Mouse (Mus musculus) heart, embryonic 16.5 days (tissue): ENCODE results near the gene Mapkapk5. TPM values are rescaled to one million over a fixed set of nuclear protein-coding genes. Genes with fewer than 3 reads are reported as not detected.
A peak's percentile ranks its signal among the peaks of the same experiment; 100 is the strongest.

Experiments used
- ATAC-seq: fragments of 200-750 bp; cut with Nextera tagmentation; replicated peaks from 2 replicates; pipeline ENCODE4 v1.8.0; 2017; ENCODE audit warnings: moderate number of reproducible peaks; ENCODE audit not compliant: insufficient read depth, low FRiP score; ENCODE audit errors: extremely low read depth
- H3K27ac ChIP-seq: fragments of 300-500 bp; sonication (generic); 2 replicates; pipeline ENCODE4 v1.5.1; 2014; ENCODE audit warnings: mild to moderate bottlenecking, low read length, control low read depth, moderate library complexity
- H3K27me3 ChIP-seq: fragments of 300-500 bp; sonication (generic); 2 replicates; pipeline ENCODE4 v1.6.1; 2014; ENCODE audit warnings: low read length, mixed read lengths; ENCODE audit not compliant: control insufficient read depth, insufficient read depth
- H3K36me3 ChIP-seq: fragments of 300-500 bp; sonication (generic); 2 replicates; pipeline ENCODE4 v1.6.1; 2014; ENCODE audit not compliant: control insufficient read depth, insufficient read depth
- H3K4me1 ChIP-seq: fragments of 300-500 bp; sonication (generic); 2 replicates; pipeline ENCODE4 v1.6.1; 2014; ENCODE audit warnings: low read length, mixed read lengths; ENCODE audit not compliant: control insufficient read depth, insufficient read depth
- H3K4me2 ChIP-seq: fragments of 300-500 bp; sonication (generic); 2 replicates; pipeline ENCODE4 v1.6.1; 2014; ENCODE audit warnings: low read depth, mild to moderate bottlenecking, control low read depth, low read length
- H3K4me3 ChIP-seq: fragments of 300-500 bp; sonication (generic); 2 replicates; pipeline ENCODE4 v1.5.1; 2014; ENCODE audit warnings: mild to moderate bottlenecking, control low read depth, low read length
- H3K9ac ChIP-seq: fragments of 300-500 bp; sonication (generic); 2 replicates; pipeline ENCODE4 v1.6.1; 2014; ENCODE audit warnings: low read length, control low read depth
- H3K9me3 ChIP-seq: fragments of 300-500 bp; sonication (generic); replicated peaks from 2 replicates; pipeline ENCODE4 v1.6.1; 2016; ENCODE audit warnings: low read length; ENCODE audit not compliant: control insufficient read depth
- WGBS: fragments of 180-500 bp; shearing (Covaris S2); extraction: QIAGEN DNeasy Blood & Tissue Kit; methylation state at CpG from one replicate; pipeline ENCODE4 v1.1.7; 2014; 5-methylcytosine and 5-hydroxymethylcytosine counted together
- polyA plus RNA-seq: library from polyadenylated mRNA; unstranded; fragments of >200 nt; fragmentation: Nextera tagmentation; extraction: Ambion mirVana; gene quantifications from 2 replicates; pipeline ENCODE4 v1.2.1, GENCODE M21; 2015

Mapkapk5 gene
- polyA plus RNA-seq, result 36.6 and 39.3 TPM in 2 replicates

DNA sequence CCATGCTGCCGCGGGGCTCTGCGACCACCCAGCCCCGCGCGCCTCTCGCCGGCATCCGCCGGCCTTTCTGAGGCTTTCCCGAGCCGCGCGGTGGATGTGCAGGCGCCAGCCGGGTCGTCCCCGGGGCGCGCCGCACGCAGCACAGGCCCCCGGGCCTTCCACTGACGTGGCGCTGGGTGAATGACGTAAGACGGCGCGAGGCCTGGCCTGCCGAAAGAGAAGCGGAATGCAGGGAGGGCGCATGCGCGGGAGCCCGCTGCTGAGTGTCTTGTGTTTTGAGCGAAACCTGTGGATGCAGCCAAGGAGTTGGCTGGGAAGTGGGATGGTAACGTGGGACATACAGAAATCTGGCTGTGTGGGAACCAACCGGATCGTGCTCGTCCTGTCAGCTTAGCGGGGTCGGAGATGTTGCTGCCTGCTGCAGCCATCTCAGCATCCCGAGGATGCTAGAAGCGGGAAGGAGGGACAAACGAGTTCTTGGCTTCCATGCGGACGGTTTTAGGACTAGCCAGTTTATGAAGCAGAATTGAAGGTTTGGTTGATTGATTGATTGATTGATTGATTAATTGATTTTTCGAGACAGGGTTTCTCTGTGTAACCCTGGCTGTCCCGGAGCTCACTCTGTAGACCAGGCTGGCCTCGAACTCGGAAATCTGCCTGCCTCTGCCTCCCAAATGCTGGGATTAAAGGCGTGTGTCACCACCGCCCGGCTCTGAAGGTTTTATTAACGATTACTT is at the start of gene Mapkapk5:
TSS of gene Mapkapk5 (minus strand) at position 113 of the 737 bp plus-strand sequence.
- Histone ChIP-seq H3K36me3 (no peaks in the 10 kb centered on the region), H3K9me3 (0 out of 2 replicates have a peak, but pooled peaks cover 5% of the 10 kb centered on the region), H3K27ac (peak within 1 kb of the TSS; percentile 93), H3K4me2 (peak within 1 kb of the TSS; percentile 96), H3K4me3 (peak within 1 kb of the TSS; percentile 72), H3K9ac (peak within 1 kb of the TSS; percentile 89), H3K4me1 (peaks cover 19% of the 10 kb centered on the region), H3K27me3 (no peaks in the 10 kb centered on the region)
- 1% methylated on average over 55 of the region's 55 CpGs for WGBS
- ATAC-seq, result peak; percentile 93

GRCm38 (mm10) chr5:121594714-121595313 is 49.1 kb upstream of the Mapkapk5 start:
- H3K4me1 ChIP-seq, result peaks cover 11% of the 10 kb centered on the region
- no peaks in the 10 kb centered on the region for H3K27me3 ChIP-seq
- H3K4me2 ChIP-seq, result no peak overlapping the region
- H3K9ac ChIP-seq, result no peak overlapping the region
- no peaks in the 10 kb centered on the region for H3K9me3 ChIP-seq
- H3K27ac ChIP-seq, result no peak overlapping the region
- 84% methylated on average over 6 of the region's 6 CpGs for WGBS
- ATAC-seq, result no peak
- no peak overlapping the region for H3K4me3 ChIP-seq
- no peaks in the 10 kb centered on the region for H3K36me3 ChIP-seq

DNA sequence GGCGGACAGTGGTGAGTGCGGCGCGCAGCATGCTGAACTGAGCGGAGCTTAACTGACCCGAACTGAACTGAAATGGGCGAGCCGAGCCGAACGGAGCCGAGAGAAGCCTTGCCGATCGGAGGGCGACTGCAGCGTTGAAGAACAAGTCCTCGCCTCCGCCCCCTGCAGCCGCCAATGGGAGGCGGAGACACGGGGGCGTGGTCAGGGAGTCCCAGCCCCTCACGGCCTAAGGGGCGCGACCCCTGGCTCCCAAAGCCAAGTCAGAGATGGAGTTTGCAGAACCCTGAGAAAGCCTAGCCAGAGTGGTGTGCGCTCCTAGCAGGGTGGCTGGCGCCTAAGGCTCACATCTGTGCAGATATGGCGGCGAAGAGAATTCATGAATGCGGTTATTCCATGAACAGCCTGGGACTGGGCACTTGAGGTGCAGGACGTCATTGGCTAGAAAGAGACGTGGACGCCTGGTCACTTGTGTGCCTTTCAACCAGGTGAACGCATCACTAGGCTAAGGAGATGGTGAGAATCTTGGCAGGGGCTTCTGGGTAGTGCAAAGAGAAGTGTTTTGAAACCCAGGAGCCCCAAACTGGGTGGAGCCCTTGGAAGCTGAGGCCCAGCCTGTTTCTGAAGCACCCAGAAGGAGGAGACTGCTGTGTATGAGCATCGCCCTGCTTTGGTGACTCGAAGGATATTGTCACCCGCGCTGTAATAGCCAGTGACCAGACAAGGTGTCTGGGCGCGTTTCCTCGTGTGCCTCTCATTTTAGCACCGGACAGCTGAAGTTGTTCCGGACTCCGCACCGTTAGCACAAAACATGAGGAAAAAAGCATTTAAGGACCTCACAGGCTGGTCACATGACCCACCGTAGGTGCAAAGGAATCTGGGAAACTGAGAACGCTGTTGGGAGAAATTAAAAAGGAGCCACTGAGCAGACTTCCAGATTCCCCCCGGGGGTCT is 48.0 kb upstream of the Mapkapk5 start, which contains the start of gene Aldh2:
TSS of gene Aldh2 (minus strand) at position 374 of the 951 bp plus-strand sequence.
- H3K4me3 ChIP-seq, result peak within 1 kb of the TSS; percentile 84
- H3K4me2 ChIP-seq, result peak within 1 kb of the TSS; percentile 98
- 4% methylated on average over 47 of the region's 47 CpGs for whole genome bisulfite sequencing
- ATAC-seq, result peak; percentile 87
- peak within 1 kb of the TSS; percentile 86 for H3K9ac ChIP-seq
- H3K27me3 ChIP-seq, result no peaks in the 10 kb centered on the region
- H3K27ac ChIP-seq, result peak within 1 kb of the TSS; percentile 40
- no peaks in the 10 kb centered on the region for H3K36me3 ChIP-seq
- H3K4me1 ChIP-seq, result peaks cover 11% of the 10 kb centered on the region
- no peaks in the 10 kb centered on the region for H3K9me3 ChIP-seq

DNA sequence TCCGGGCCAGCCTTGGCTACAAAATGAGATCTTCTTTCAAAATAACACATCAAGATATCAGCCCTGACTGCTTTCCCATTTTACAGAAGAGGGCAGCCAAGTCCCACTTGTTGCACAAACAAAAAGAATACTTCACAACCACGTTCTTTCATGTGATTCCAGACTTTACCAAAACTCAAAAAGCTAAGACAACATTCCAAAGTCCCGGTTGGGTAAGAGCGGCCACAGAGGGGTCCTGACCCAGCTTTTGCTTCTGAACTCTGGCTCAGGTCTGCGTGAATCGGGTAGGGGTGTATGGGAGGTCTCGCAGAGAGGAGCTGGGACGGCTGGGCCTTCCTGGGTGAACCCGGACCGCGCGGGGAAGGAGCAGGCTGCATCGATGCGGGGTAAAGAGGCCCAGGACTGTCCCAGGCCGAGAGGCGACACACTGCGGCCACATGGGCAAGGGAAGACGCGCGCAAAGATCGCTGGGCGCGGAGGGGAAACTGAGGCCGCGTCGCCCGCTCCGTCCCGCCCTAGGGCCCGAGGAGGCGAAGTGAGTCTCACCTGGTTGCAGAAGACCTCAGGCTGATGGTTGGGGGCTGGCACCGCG is 47.2 kb upstream of the Mapkapk5 start:
- WGBS, result 5% methylated on average over 33 of the region's 33 CpGs

GRCm38 (mm10) chr5:121592064-121592815 is 46.5 kb upstream of the Mapkapk5 start:
- 68% methylated on average over 11 of the region's 11 CpGs for WGBS
- peak overlapping the region; percentile 98 for H3K4me2 ChIP-seq
- H3K36me3 ChIP-seq, result no peaks in the 10 kb centered on the region
- peak overlapping the region; percentile 84 for H3K4me3 ChIP-seq
- no peak overlapping the region for H3K27ac ChIP-seq
- ATAC-seq, result no peak
- H3K9me3 ChIP-seq, result no peaks in the 10 kb centered on the region
- peaks cover 11% of the 10 kb centered on the region for H3K4me1 ChIP-seq
- no peak overlapping the region for H3K9ac ChIP-seq
- H3K27me3 ChIP-seq, result no peaks in the 10 kb centered on the region

More for the DNA sequence above, 47.2 kb upstream of the Mapkapk5 start:
- Histone ChIP-seq H3K9me3 (no peaks in the 10 kb centered on the region), H3K4me1 (peaks cover 11% of the 10 kb centered on the region), H3K4me2 (peak overlapping the region; percentile 98), H3K9ac (peak overlapping the region; percentile 86), H3K27ac (peak overlapping the region; percentile 40), H3K36me3 (no peaks in the 10 kb centered on the region), H3K27me3 (no peaks in the 10 kb centered on the region), H3K4me3 (peak overlapping the region; percentile 84)
- ATAC-seq, result peak; percentile 50

GRCm38 (mm10) chr5:121591417-121592063 is 45.8 kb upstream of the Mapkapk5 start:
- Histone ChIP-seq H3K4me1 (peaks cover 16% of the 10 kb centered on the region), H3K9me3 (no peaks in the 10 kb centered on the region), H3K9ac (no peak overlapping the region), H3K36me3 (no peaks in the 10 kb centered on the region), H3K4me3 (no peak overlapping the region), H3K4me2 (peak overlapping the region; percentile 35; the same call in 1 of the 2 replicates), H3K27me3 (no peaks in the 10 kb centered on the region), H3K27ac (no peak overlapping the region)
- 49% methylated on average over 11 of the region's 11 CpGs for WGBS
- no peak for ATAC-seq

- Histone ChIP-seq H3K36me3 (no peaks in the 10 kb centered on the region), H3K9ac (no peak overlapping the region), H3K4me2 (no peak overlapping the region), H3K4me3 (no peak overlapping the region), H3K4me1 (peaks cover 17% of the 10 kb centered on the region), H3K27ac (no peak overlapping the region), H3K27me3 (no peaks in the 10 kb centered on the region), H3K9me3 (no peaks in the 10 kb centered on the region)
- ATAC-seq, result no peak
- WGBS, result 74% methylated on average over 6 of the region's 6 CpGs
Observed at GRCm38 (mm10) chr5:121589928-121590327, 44.2 kb upstream of the Mapkapk5 start.
